Mouse (Mus musculus): ENCODE data around the gene Spag7. TPM values are rescaled to one million over a fixed set of nuclear protein-coding genes. Genes with fewer than 3 reads are reported as not detected.
A peak's percentile ranks its signal among the peaks of the same experiment; 100 is the strongest.

The Spag7 gene
- polyA plus RNA-seq, 1 experiment, result 52.4 TPM

DNA sequence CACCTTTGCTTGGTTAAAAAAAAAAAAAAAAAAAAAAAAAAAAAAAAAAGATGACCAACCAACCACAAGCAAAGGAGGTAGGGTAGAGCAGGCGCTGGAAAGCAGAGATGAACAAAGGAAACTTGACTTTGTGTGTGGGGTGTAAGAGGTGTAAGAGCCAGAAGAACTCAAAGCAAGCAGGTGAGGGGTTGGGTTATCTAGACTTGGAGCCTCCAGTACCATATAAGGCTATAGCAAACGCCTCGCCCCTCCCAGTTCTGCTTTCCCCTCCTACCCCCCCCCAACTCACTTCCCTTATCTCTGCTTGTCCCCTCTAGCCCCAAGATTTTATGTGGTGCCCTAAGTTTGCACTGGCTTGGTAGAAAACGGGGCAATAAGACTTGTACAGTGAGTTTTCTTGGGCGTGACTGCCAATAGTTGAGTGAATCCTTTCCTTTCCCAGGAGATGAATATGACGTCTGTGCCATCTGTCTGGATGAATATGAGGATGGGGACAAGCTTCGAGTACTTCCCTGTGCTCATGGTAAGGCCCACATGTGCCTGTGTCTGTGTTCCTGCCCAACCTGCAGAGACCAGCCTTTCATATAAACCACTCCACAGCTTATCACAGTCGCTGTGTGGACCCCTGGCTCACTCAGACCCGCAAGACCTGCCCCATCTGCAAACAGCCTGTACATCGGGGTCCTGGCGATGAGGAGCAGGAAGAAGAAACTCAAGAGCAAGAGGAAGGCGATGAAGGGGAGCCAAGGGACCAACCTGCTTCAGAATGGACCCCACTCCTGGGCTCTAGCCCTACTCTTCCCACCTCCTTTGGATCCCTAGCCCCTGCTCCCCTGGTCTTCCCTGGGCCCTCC is 18.7 kb downstream of the Spag7 start:
- Histone ChIP-seq H3ac (ENCODE audit: control insufficient read depth, insufficient read length) (no peak overlapping the region), H3K27me3 (ENCODE audit: control insufficient read depth, insufficient read depth, insufficient read length) (no peaks in the 10 kb centered on the region), H3K36me3 (ENCODE audit: control insufficient read depth, insufficient read depth) (peaks cover 36% of the 10 kb centered on the region), H3K4me2 (ENCODE audit: low read depth) (peak overlapping the region; percentile 99), H3K79me2 (ENCODE audit: control insufficient read depth, insufficient read depth) (peaks cover 59% of the 10 kb centered on the region), H3K4me3 (peak overlapping the region; percentile 94)
- peak; percentile 70 for TF ChIP-seq SRF (IDR thresholded peaks at IDR 0.05; ENCODE audit: control insufficient read depth, insufficient read length, low read depth)
- peak; percentile 28 for TF ChIP-seq POLR2A (IDR thresholded peaks at IDR 0.05; ENCODE audit: insufficient read length, low read depth)
- TF ChIP-seq USF1 (IDR thresholded peaks at IDR 0.05; ENCODE audit: low read depth), result no peak
- TF ChIP-seq POLR2AphosphoS2 (IDR thresholded peaks at IDR 0.05; ENCODE audit: insufficient read length, low read depth), result peak; percentile 70

DNA sequence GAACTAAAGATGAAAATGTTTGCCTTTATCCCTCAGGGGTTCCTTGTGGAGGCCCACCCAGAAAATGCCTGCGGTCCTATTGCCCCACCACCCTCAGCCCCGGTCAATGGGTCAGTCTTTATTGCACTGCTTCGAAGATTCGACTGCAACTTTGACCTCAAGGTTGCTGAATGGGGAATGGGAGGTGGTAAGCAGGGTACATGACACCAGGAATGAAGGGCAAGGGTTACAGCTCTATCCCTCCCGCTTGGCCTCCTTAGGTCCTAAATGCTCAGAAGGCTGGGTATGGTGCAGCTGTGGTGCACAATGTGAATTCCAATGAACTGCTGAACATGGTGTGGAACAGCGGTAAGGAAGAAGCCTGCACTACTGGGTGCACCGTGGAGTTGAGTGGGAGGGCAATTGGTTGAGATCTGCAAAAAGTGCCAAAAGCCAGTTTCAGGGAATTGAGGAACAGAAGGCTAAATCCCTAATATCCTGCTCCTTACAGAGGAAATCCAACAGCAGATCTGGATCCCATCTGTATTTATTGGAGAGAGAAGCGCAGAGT is 20.0 kb downstream of the Spag7 start:
- peak overlapping the region; percentile 95 for H3K4me2 ChIP-seq (ENCODE audit: low read depth)
- TF ChIP-seq REST (IDR thresholded peaks at IDR 0.05; ENCODE audit: insufficient read depth, insufficient read length) (no peak), POLR2AphosphoS2 (IDR thresholded peaks at IDR 0.05; ENCODE audit: insufficient read length, low read depth) (peak; percentile 75)
- no peak overlapping the region for H3K4me3 ChIP-seq
- H3K27me3 ChIP-seq (ENCODE audit: control insufficient read depth, insufficient read depth, insufficient read length), result no peaks in the 10 kb centered on the region
- no peak overlapping the region for H3ac ChIP-seq (ENCODE audit: control insufficient read depth, insufficient read length)
- H3K36me3 ChIP-seq (ENCODE audit: control insufficient read depth, insufficient read depth), result peaks cover 40% of the 10 kb centered on the region
- peaks cover 62% of the 10 kb centered on the region for H3K79me2 ChIP-seq (ENCODE audit: control insufficient read depth, insufficient read depth)

DNA sequence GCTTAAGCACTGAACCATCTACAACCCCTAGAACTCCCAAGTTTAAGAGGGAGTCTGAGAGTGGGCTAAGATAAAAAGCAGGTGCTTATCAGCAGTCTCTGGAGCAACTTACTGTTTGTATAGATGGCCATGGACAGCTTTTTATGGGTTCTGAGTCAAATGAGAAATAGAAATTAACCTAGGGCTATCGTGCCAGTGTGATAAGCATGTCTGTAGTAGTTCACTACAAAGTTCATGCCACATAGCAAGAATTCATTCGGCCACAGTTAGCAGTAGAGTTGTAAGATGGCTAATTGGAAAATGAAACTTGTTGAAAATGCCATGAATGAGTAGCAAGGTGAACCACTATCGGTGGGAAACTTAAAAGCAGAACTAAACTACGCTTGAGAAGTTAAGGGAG is 20.7 kb downstream of the Spag7 start:
- peak overlapping the region; percentile 95 for H3K4me2 ChIP-seq (ENCODE audit: low read depth)
- no peaks in the 10 kb centered on the region for H3K27me3 ChIP-seq (ENCODE audit: control insufficient read depth, insufficient read depth, insufficient read length)
- H3ac ChIP-seq (ENCODE audit: control insufficient read depth, insufficient read length), result no peak overlapping the region
- no peak for TF ChIP-seq POLR2A (IDR thresholded peaks at IDR 0.05; ENCODE audit: insufficient read length, low read depth)
- no peak for TF ChIP-seq SRF (IDR thresholded peaks at IDR 0.05; ENCODE audit: control insufficient read depth, insufficient read length, low read depth)
- no peak for TF ChIP-seq REST (IDR thresholded peaks at IDR 0.05; ENCODE audit: insufficient read depth, insufficient read length)
- no peak for TF ChIP-seq MYOD1 (IDR thresholded peaks at IDR 0.05; ENCODE audit: control insufficient read depth in 1 of 3, insufficient read length in 2 of 3, low read depth in 2 of 3)
- no peak for TF ChIP-seq TCF12 (IDR thresholded peaks at IDR 0.05; ENCODE audit: insufficient read depth, poor library complexity, severe bottlenecking)
- no peak for TF ChIP-seq USF1 (IDR thresholded peaks at IDR 0.05; ENCODE audit: low read depth)
- TF ChIP-seq POLR2AphosphoS2 (IDR thresholded peaks at IDR 0.05; ENCODE audit: insufficient read length, low read depth), result no peak
- no peak for TF ChIP-seq MAX (IDR thresholded peaks at IDR 0.05; ENCODE audit: low read depth)
- TF ChIP-seq TCF3 (IDR thresholded peaks at IDR 0.05; ENCODE audit: insufficient read length, low read depth), result no peak
- peaks cover 45% of the 10 kb centered on the region for H3K36me3 ChIP-seq (ENCODE audit: control insufficient read depth, insufficient read depth)
- peaks cover 54% of the 10 kb centered on the region for H3K79me2 ChIP-seq (ENCODE audit: control insufficient read depth, insufficient read depth)
- H3K4me3 ChIP-seq, result peak overlapping the region; percentile 62

DNA sequence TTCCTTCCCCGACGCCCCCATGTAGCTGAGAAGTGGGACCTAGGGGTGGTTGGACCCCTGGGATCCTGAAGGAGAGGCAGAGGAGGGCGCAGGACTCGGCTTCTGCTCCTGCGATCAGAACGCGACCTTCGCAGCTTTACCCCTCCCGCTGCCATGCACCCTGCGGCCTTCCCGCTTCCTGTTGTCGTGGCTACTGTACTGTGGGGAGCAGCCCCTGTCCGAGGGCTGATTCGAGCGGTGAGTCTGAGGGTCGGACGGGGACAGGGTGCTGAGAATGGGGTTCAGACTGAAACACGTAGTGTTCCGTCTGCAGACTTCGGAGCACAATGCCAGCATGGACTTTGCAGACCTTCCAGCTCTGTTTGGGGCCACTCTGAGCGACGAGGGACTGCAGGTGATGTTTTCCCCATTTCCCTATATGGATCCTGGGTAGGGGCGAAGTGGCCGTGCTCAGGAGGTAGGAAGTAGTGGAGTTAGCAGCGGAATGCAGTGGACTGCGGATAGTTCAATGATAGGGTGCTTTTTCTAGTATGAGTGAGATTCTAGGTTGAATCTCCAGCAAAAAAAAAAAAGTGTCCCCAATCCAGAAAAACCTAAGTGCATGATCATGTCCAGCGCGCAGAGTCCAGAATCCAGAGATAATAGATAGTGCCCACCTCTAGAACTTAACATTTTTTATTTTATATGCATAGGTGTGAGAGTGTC is 21.3 kb downstream of the Spag7 start:
- Histone ChIP-seq H3K27me3 (ENCODE audit: control insufficient read depth, insufficient read depth, insufficient read length) (no peaks in the 10 kb centered on the region), H3K4me2 (ENCODE audit: low read depth) (peak overlapping the region; percentile 95), H3K79me2 (ENCODE audit: control insufficient read depth, insufficient read depth) (peaks cover 48% of the 10 kb centered on the region), H3ac (ENCODE audit: control insufficient read depth, insufficient read length) (peak overlapping the region; percentile 62), H3K36me3 (ENCODE audit: control insufficient read depth, insufficient read depth) (peaks cover 43% of the 10 kb centered on the region), H3K4me3 (peak overlapping the region; percentile 62)
- TF ChIP-seq TCF12 (IDR thresholded peaks at IDR 0.05; ENCODE audit: insufficient read depth, poor library complexity, severe bottlenecking), result no peak
- TF ChIP-seq MYOG (IDR thresholded peaks at IDR 0.05; ENCODE audit: control insufficient read depth in 1 of 3, insufficient read depth in 1 of 3, insufficient read length in 2 of 3, low read depth in 2 of 3), result no peak
- TF ChIP-seq TCF3 (IDR thresholded peaks at IDR 0.05; ENCODE audit: insufficient read length, low read depth), result no peak
- no peak for TF ChIP-seq USF1 (IDR thresholded peaks at IDR 0.05; ENCODE audit: low read depth)
- TF ChIP-seq REST (IDR thresholded peaks at IDR 0.05; ENCODE audit: insufficient read depth, insufficient read length), result no peak
- no peak for TF ChIP-seq MYOD1 (IDR thresholded peaks at IDR 0.05; ENCODE audit: control insufficient read depth in 1 of 3, insufficient read length in 2 of 3, low read depth in 2 of 3)
- no peak for TF ChIP-seq CEBPB (IDR thresholded peaks at IDR 0.05; ENCODE audit: insufficient read depth, poor library complexity, severe bottlenecking)
- TF ChIP-seq POLR2AphosphoS2 (IDR thresholded peaks at IDR 0.05; ENCODE audit: insufficient read length, low read depth), result peak; percentile 95
- peak; percentile 46 for TF ChIP-seq POLR2A (IDR thresholded peaks at IDR 0.05; ENCODE audit: insufficient read length, low read depth)
- no peak for TF ChIP-seq E2F4 (IDR thresholded peaks at IDR 0.05; ENCODE audit: insufficient read depth)

All from myocyte (in vitro differentiated cells).